20 mouse cellular contexts compared by ENCODE assay signal in the genomic region with DNA sequence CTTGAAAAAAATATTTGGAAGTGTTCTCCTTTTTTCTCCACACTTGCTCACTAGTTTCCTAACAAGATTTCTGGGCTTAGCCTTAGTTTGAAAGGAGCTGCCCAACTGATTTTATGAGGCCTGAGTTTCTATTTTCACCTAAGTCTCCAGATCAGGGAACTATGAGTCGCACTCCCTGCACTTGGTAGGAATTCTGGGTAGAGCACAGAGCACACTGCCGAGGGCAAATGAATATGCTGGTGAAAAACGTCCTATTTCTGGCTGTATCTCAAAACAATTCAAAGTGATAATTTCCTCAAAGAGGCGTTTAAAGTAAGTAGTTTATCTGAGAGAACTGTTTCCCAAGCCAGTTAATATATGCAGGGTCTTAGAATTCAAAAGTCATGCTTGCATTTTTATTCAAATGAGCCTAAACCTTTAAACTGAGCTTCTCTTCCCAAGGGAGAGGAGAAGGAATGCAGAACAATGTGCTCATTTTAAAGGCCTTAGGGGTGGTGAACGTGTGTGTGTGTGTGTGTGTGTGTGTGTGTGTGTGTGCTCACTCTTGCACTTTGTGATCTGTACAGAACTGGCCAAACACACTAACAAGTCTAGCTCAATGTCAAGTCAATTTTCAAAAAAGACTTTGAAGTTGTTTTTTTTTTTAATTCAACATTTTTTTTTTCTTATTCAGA.
DNase-seq lines count a peak whose midpoint lies in the region; ATAC-seq lines count a peak whose summit lies in the region.
"Had no signal": no experiment of that assay in that cellular context is flagged by ENCODE, and none has a peak within 500 bp of the region (broad histone marks: within the 10 kb centered on the region; RNA-seq: fewer than 3 reads in every experiment).

No protein-coding gene starts in this region.

- no peaks in the 10 kb centered on the region for H3K9me3 ChIP-seq in hindbrain, embryonic 12.5 days (replicated peaks)
- no peaks in the 10 kb centered on the region for H3K9me3 ChIP-seq in midbrain, embryonic 13.5 days
- H3K9me3 ChIP-seq in heart, embryonic 12.5 days (replicated peaks) = peaks cover 6% of the 10 kb centered on the region; the same call in 1 of the 2 replicates
- H3K9me3 ChIP-seq: embryonic facial prominence, embryonic 13.5 days; limb, embryonic 13.5 days had no signal

- H3K27me3 ChIP-seq in hindbrain, embryonic 12.5 days = no peaks in the 10 kb centered on the region
- H3K27me3 ChIP-seq in midbrain, embryonic 13.5 days = no peaks in the 10 kb centered on the region
- no peaks in the 10 kb centered on the region for H3K27me3 ChIP-seq in heart, embryonic 12.5 days (replicated peaks)
- H3K27me3 ChIP-seq: embryonic facial prominence, embryonic 13.5 days; limb, embryonic 13.5 days had no signal

- no peaks in the 10 kb centered on the region for H3K36me3 ChIP-seq in hindbrain, embryonic 12.5 days
- H3K36me3 ChIP-seq in midbrain, embryonic 13.5 days = no peaks in the 10 kb centered on the region
- H3K36me3 ChIP-seq in heart, embryonic 12.5 days = no peaks in the 10 kb centered on the region
- H3K36me3 ChIP-seq: embryonic facial prominence, embryonic 13.5 days; limb, embryonic 13.5 days had no signal

- no peak overlapping the region for H3K4me2 ChIP-seq in hindbrain, embryonic 12.5 days (replicated peaks)
- H3K4me2 ChIP-seq in midbrain, embryonic 13.5 days (replicated peaks) = no peak overlapping the region
- H3K4me2 ChIP-seq in heart, embryonic 12.5 days = no peak overlapping the region
- H3K4me2 ChIP-seq: embryonic facial prominence, embryonic 13.5 days; limb, embryonic 13.5 days had no signal

- 0 out of 2 replicates have a peak, but pooled peaks cover 3% of the 10 kb centered on the region for H3K4me1 ChIP-seq in hindbrain, embryonic 12.5 days
- H3K4me1 ChIP-seq in midbrain, embryonic 13.5 days (replicated peaks) = peaks cover 12% of the 10 kb centered on the region
- H3K4me1 ChIP-seq in heart, embryonic 12.5 days (replicated peaks) = peaks cover 5% of the 10 kb centered on the region; the same call in 1 of the 2 replicates
- H3K4me1 ChIP-seq: limb, embryonic 13.5 days had no signal

- intact Hi-C loops in left cerebral cortex, postnatal 10 days (cut with DNase I) = no loop called here

- no peak overlapping the region for H3K4me3 ChIP-seq in hindbrain, embryonic 12.5 days
- no peak overlapping the region for H3K4me3 ChIP-seq in midbrain, embryonic 13.5 days (replicated peaks)
- no peak overlapping the region for H3K4me3 ChIP-seq in heart, embryonic 12.5 days
- H3K4me3 ChIP-seq: embryonic facial prominence, embryonic 13.5 days; limb, embryonic 13.5 days had no signal

- 30% methylated on average over 5 of the region's 5 CpGs for whole genome bisulfite sequencing in hindbrain, embryonic 12.5 days
- WGBS in midbrain, embryonic 13.5 days = 18% methylated on average over 5 of the region's 5 CpGs
- WGBS in heart, embryonic 12.5 days = 37% methylated on average over 5 of the region's 5 CpGs

- peak; percentile 95 for ATAC-seq in hindbrain, embryonic 12.5 days (ENCODE audit: low FRiP score)
- ATAC-seq in midbrain, embryonic 13.5 days = peak; percentile 93
- ATAC-seq in heart, embryonic 12.5 days (ENCODE audit: insufficient number of reproducible peaks, low FRiP score) = no peak

- H3K9ac ChIP-seq in hindbrain, embryonic 12.5 days = no peak overlapping the region
- no peak overlapping the region for H3K9ac ChIP-seq in midbrain, embryonic 13.5 days (replicated peaks)
- no peak overlapping the region for H3K9ac ChIP-seq in heart, embryonic 12.5 days
- H3K9ac ChIP-seq: embryonic facial prominence, embryonic 13.5 days; limb, embryonic 13.5 days had no signal

- peak overlapping the region; percentile 18; the same call in 1 of the 2 replicates for H3K27ac ChIP-seq in hindbrain, embryonic 12.5 days
- 0 out of 2 replicates have a peak overlapping the region, but pooled peaks have one; percentile 26 for H3K27ac ChIP-seq in midbrain, embryonic 13.5 days
- H3K27ac ChIP-seq in heart, embryonic 12.5 days (ENCODE audit: poor library complexity, severe bottlenecking) = no peak overlapping the region
- H3K27ac ChIP-seq: embryonic facial prominence, embryonic 13.5 days; limb, embryonic 13.5 days; macrophage; stomach, postnatal 0 days had no signal

- peak; percentile 8 for DNase-seq in kidney, postnatal 14 days
- DNase-seq in kidney, adult 8-10 months = no peak
- no peak for DNase-seq in left cerebral cortex, postnatal 10 days (ENCODE audit: extremely low spot score in 1 of 2, low spot score in 2 of 2)
- DNase-seq in urinary bladder, adult 18-20 months (ENCODE audit: low spot score in 2 of 2) = no peak
- no peak for DNase-seq in frontal cortex, adult 2 months (ENCODE audit: extremely low spot score in 1 of 2, low spot score in 1 of 2)
- DNase-seq: adrenal gland, adult 8-10 months; cerebellum, adult 9-11 months; heart, adult 11 months; heart, postnatal 10 days; kidney, adult 11 months; lung, adult 18-20 months; spleen, adult 18-20 months; thymus, postnatal 36 days had no signal
